Mouse (Mus musculus): ENCODE data around the gene Vangl2.

DNA sequence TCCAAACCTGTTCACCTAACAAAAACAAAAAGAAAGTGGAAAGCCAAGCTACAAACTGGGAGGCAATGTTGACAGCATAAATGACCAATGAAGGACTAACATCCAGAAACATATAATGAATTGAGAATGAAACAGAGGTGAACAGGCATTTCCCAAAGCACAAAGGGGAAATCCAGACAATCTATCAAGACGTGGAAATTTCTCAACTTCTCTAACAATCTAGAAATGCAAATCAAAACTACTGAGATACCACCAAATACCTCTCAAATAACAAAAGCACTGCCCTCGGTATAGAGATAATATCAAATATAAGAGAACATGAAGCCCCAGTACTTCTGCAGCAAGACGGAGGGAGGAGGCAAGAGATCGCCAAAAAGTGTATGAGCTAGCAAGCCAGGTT, 45.5 kb downstream of the Vangl2 start:
- TF ChIP-seq POLR2A (IDR thresholded peaks at IDR 0.05; ENCODE audit: borderline replicate concordance, control insufficient read depth, low read depth, low read length): no peak
- no peak for TF ChIP-seq CTCF (IDR thresholded peaks at IDR 0.05; ENCODE audit: control insufficient read depth, insufficient read depth, low read length)
